In the genomic region with DNA sequence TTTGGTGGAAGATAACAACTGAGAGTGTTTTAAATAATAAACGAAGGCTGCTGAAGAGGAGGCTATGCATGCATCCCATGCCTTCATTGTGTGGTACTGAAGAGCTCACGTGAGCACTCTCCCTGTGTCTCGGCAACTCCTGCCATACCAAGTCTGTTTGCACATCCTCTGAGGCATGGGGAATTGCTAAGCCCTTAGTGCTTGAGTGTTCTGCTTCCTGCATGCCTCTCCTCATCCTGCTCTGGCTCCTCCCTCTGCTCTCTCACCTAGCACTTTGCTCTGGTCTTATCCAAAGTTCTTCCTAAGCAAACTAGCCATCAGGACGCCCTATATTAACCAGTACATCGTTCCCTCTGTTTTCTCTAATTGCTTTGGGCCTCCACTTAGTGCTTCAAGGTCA, we compare ENCODE assay signal across 26 mouse cellular contexts.
DNase-seq lines count a peak whose midpoint lies in the region; ATAC-seq and TF ChIP-seq lines count a peak whose summit lies in the region.
"Had no signal": no experiment of that assay in that cellular context is flagged by ENCODE, and none has a peak within 500 bp of the region (broad histone marks: within the 10 kb centered on the region; RNA-seq: fewer than 3 reads in every experiment).

No protein-coding gene starts in this region.

- ATAC-seq in lung, embryonic 14.5 days (ENCODE audit: insufficient read depth): peak; percentile 75
- ATAC-seq in lung, embryonic 16.5 days (ENCODE audit: low read depth): peak; percentile 91
- ATAC-seq in megakaryocyte, adult 5-6 weeks (ENCODE audit: poor library complexity, severe bottlenecking): no peak
- ATAC-seq: CD4-positive, CD25-positive, alpha-beta regulatory T cell, adult 4 months; forebrain, embryonic 13.5 days; forebrain, embryonic 16.5 days had no signal

- no peaks in the 10 kb centered on the region for H3K4me1 ChIP-seq in lung, embryonic 14.5 days (ENCODE audit: insufficient read depth)
- no peaks in the 10 kb centered on the region for H3K4me1 ChIP-seq in lung, adult 2 months (ENCODE audit: control insufficient read depth, insufficient read depth, low read length)
- H3K4me1 ChIP-seq in lung, embryonic 16.5 days (replicated peaks; ENCODE audit: control insufficient read depth, insufficient read depth, low read length): no peaks in the 10 kb centered on the region
- H3K4me1 ChIP-seq: heart, embryonic 10.5 days; heart, embryonic 13.5 days had no signal

- H3K4me2 ChIP-seq in lung, embryonic 14.5 days: no peak overlapping the region
- no peak overlapping the region for H3K4me2 ChIP-seq in lung, embryonic 16.5 days (ENCODE audit: low read depth, low read length)
- H3K4me2 ChIP-seq: forebrain, embryonic 13.5 days; heart, embryonic 13.5 days; hindbrain, embryonic 14.5 days had no signal

- WGBS in lung, embryonic 14.5 days: 64% methylated on average over 5 of the region's 5 CpGs
- 75% methylated on average over 5 of the region's 5 CpGs for WGBS in lung, adult 2 months
- WGBS in lung, embryonic 16.5 days: 63% methylated on average over 5 of the region's 5 CpGs

- H3K27me3 ChIP-seq in lung, embryonic 14.5 days (ENCODE audit: insufficient read depth, low read length): no peaks in the 10 kb centered on the region
- no peaks in the 10 kb centered on the region for H3K27me3 ChIP-seq in lung, embryonic 16.5 days (ENCODE audit: control insufficient read depth, insufficient read depth, low read depth, low read length)
- H3K27me3 ChIP-seq: heart, embryonic 13.5 days had no signal

- TF ChIP-seq CTCF in lung, embryonic 14.5 days (IDR thresholded peaks at IDR 0.05; ENCODE audit: low read depth): no peak
- TF ChIP-seq CTCF in lung, adult 2 months (IDR thresholded peaks at IDR 0.05; ENCODE audit: insufficient read depth, low read length): no peak

- no peaks in the 10 kb centered on the region for H3K36me3 ChIP-seq in lung, embryonic 14.5 days (ENCODE audit: insufficient read depth)
- H3K36me3 ChIP-seq in lung, embryonic 16.5 days (ENCODE audit: control insufficient read depth, insufficient read depth, low read length): no peaks in the 10 kb centered on the region
- H3K36me3 ChIP-seq: forebrain, embryonic 10.5 days; heart, embryonic 10.5 days; heart, embryonic 13.5 days had no signal

- H3K27ac ChIP-seq in lung, embryonic 14.5 days (ENCODE audit: low read depth): no peak overlapping the region
- peak overlapping the region; percentile 18 for H3K27ac ChIP-seq in lung, embryonic 16.5 days (ENCODE audit: low read length)
- H3K27ac ChIP-seq: forebrain, embryonic 10.5 days; forebrain, embryonic 13.5 days; heart, adult 2 months; heart, embryonic 10.5 days; heart, embryonic 13.5 days; hindbrain, embryonic 14.5 days had no signal

- TF ChIP-seq POLR2A in lung, adult 2 months (IDR thresholded peaks at IDR 0.05; ENCODE audit: borderline replicate concordance, extremely low read depth, low read depth, low read length): no peak

- peak; percentile 41 for DNase-seq in lung, embryonic 14.5 days
- DNase-seq in lung, adult 2 months: no peak
- peak; percentile 27 for DNase-seq in lung, postnatal 25 days (ENCODE audit: low spot score)
- no peak for DNase-seq in right cerebral cortex, postnatal 25 days
- no peak for DNase-seq in kidney, postnatal 14 days
- DNase-seq: adrenal gland, adult 2 months; adrenal gland, postnatal 14 days; cerebellum, adult 11 months; cerebellum, adult 2 months; cerebellum, adult 9-11 months; cerebellum, postnatal 25 days; embryo, embryonic 11 days; gastrocnemius, postnatal 10 days; gastrocnemius, postnatal 36 days; heart, adult 2 months; heart, postnatal 14 days; heart, postnatal 4 days had no signal

- no peak overlapping the region for H3K9ac ChIP-seq in lung, embryonic 14.5 days
- H3K9ac ChIP-seq in lung, embryonic 16.5 days (ENCODE audit: low read length): no peak overlapping the region
- H3K9ac ChIP-seq: forebrain, embryonic 13.5 days; heart, embryonic 13.5 days; hindbrain, embryonic 14.5 days had no signal

- H3K9me3 ChIP-seq in lung, embryonic 14.5 days (ENCODE audit: low read depth, low read length): no peaks in the 10 kb centered on the region
- no peaks in the 10 kb centered on the region for H3K9me3 ChIP-seq in lung, embryonic 16.5 days (ENCODE audit: control insufficient read depth, low read length)
- H3K9me3 ChIP-seq: forebrain, embryonic 13.5 days; heart, embryonic 10.5 days; heart, embryonic 13.5 days had no signal

- H3K4me3 ChIP-seq in lung, embryonic 14.5 days (ENCODE audit: low read depth, low read length): no peak overlapping the region
- H3K4me3 ChIP-seq in lung, adult 2 months (replicated peaks; ENCODE audit: extremely low read depth, low read depth, low read length): no peak overlapping the region
- no peak overlapping the region for H3K4me3 ChIP-seq in lung, embryonic 16.5 days (ENCODE audit: low read length)
- H3K4me3 ChIP-seq: forebrain, embryonic 10.5 days; forebrain, embryonic 13.5 days; heart, adult 2 months; heart, embryonic 10.5 days; heart, embryonic 13.5 days had no signal

Comparison
In these comparisons a context has a peak if more than half of its experiments do, and no peak if none do; other contexts are left out.
1. DNase-seq: peak in lung, embryonic 14.5 days (single experiment) and lung, postnatal 25 days (single experiment); none in lung, adult 2 months (single experiment), right cerebral cortex, postnatal 25 days (single experiment) and kidney, postnatal 14 days (single experiment).